ENCODE assay signal across 28 mouse cellular contexts in the genomic region with DNA sequence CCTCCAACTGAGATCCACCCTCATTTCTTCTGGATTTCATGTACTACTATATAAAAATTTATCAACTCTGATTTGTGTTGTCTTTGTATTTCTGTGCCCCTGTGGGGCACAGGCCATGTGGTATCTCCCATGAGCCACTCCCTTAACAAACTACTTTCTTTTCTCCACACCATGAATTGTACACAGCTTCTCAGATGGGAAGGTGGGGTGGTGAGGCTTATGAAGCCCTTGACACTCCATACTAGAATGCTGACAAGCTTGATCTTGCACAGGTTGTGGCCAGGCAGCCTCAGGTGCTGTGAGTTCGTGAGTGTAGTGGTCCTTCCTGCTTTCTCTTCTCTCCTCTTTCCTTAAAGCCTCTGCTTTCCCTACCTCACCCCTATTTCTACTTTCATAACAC. TPM values are rescaled to one million over a fixed set of nuclear protein-coding genes. Genes with fewer than 3 reads are reported as not detected.
DNase-seq lines count a peak whose midpoint lies in the region; ATAC-seq lines count a peak whose summit lies in the region.
"Had no signal": no experiment of that assay in that cellular context is flagged by ENCODE, and none has a peak within 500 bp of the region (broad histone marks: within the 10 kb centered on the region; RNA-seq: fewer than 3 reads in every experiment).

No protein-coding gene starts in this region.

- 29% methylated on average over 1 of the region's 1 CpGs for WGBS in intestine, embryonic 15.5 days
- WGBS in intestine, embryonic 16.5 days = 55% methylated on average over 1 of the region's 1 CpGs
- WGBS in kidney, embryonic 16.5 days = 79% methylated on average over 1 of the region's 1 CpGs
- WGBS in stomach, embryonic 15.5 days = 41% methylated on average over 1 of the region's 1 CpGs

- H3K36me3 ChIP-seq in intestine, embryonic 15.5 days = no peaks in the 10 kb centered on the region
- no peaks in the 10 kb centered on the region for H3K36me3 ChIP-seq in intestine, embryonic 16.5 days (ENCODE audit: control insufficient read depth, insufficient read depth, low read length)
- no peaks in the 10 kb centered on the region for H3K36me3 ChIP-seq in kidney, embryonic 16.5 days (ENCODE audit: insufficient read depth, low read length)
- no peaks in the 10 kb centered on the region for H3K36me3 ChIP-seq in stomach, embryonic 15.5 days
- H3K36me3 ChIP-seq: embryonic facial prominence, embryonic 10.5 days; embryonic facial prominence, embryonic 13.5 days; forebrain, embryonic 12.5 days; forebrain, embryonic 15.5 days; G1E; heart, embryonic 10.5 days; hindbrain, embryonic 12.5 days; hindbrain, embryonic 15.5 days had no signal

- no peak overlapping the region for H3K4me2 ChIP-seq in intestine, embryonic 15.5 days (replicated peaks)
- H3K4me2 ChIP-seq in intestine, embryonic 16.5 days (ENCODE audit: low read depth, low read length) = no peak overlapping the region
- H3K4me2 ChIP-seq in kidney, embryonic 16.5 days (replicated peaks; ENCODE audit: low read depth, low read length) = no peak overlapping the region
- H3K4me2 ChIP-seq in stomach, embryonic 15.5 days = no peak overlapping the region
- H3K4me2 ChIP-seq: embryonic facial prominence, embryonic 13.5 days; forebrain, embryonic 12.5 days; forebrain, embryonic 15.5 days; hindbrain, embryonic 12.5 days; hindbrain, embryonic 15.5 days had no signal

- no peak for DNase-seq in kidney, postnatal 36 days
- DNase-seq in adrenal gland, adult 18-20 months (ENCODE audit: low spot score in 2 of 2) = no peak
- DNase-seq in embryo, embryonic 10 days (ENCODE audit: low spot score) = no peak
- DNase-seq: adrenal gland, adult 2 months; adrenal gland, postnatal 14 days; B cell, adult 2 months; cerebellum, adult 11 months; cerebellum, adult 2 months; cerebellum, adult 9-11 months; cerebellum, postnatal 25 days; embryo, embryonic 11 days; gastrocnemius, postnatal 25 days; heart, adult 18-20 months had no signal

- H3K27ac ChIP-seq in intestine, embryonic 15.5 days = no peak overlapping the region
- no peak overlapping the region for H3K27ac ChIP-seq in intestine, embryonic 16.5 days (ENCODE audit: low read length)
- peak overlapping the region; percentile 25; the same call in 1 of the 2 replicates for H3K27ac ChIP-seq in kidney, embryonic 16.5 days (ENCODE audit: low read length)
- H3K27ac ChIP-seq in stomach, embryonic 15.5 days = peak overlapping the region; percentile 35; the same call in 1 of the 2 replicates
- H3K27ac ChIP-seq: embryonic facial prominence, embryonic 10.5 days; embryonic facial prominence, embryonic 13.5 days; forebrain, embryonic 12.5 days; forebrain, embryonic 15.5 days; heart, embryonic 10.5 days; hindbrain, embryonic 12.5 days; hindbrain, embryonic 15.5 days had no signal

- no peak overlapping the region for H3K9ac ChIP-seq in intestine, embryonic 15.5 days
- no peak overlapping the region for H3K9ac ChIP-seq in intestine, embryonic 16.5 days (ENCODE audit: low read depth, low read length)
- no peak overlapping the region for H3K9ac ChIP-seq in kidney, embryonic 16.5 days (replicated peaks; ENCODE audit: low read length)
- H3K9ac ChIP-seq in stomach, embryonic 15.5 days = no peak overlapping the region
- H3K9ac ChIP-seq: embryonic facial prominence, embryonic 13.5 days; forebrain, embryonic 12.5 days; forebrain, embryonic 15.5 days; hindbrain, embryonic 12.5 days; hindbrain, embryonic 15.5 days had no signal

- H3K4me3 ChIP-seq in intestine, embryonic 15.5 days (replicated peaks) = no peak overlapping the region
- no peak overlapping the region for H3K4me3 ChIP-seq in intestine, embryonic 16.5 days (ENCODE audit: low read length)
- H3K4me3 ChIP-seq in kidney, embryonic 16.5 days (ENCODE audit: low read length) = no peak overlapping the region
- H3K4me3 ChIP-seq in stomach, embryonic 15.5 days (replicated peaks) = no peak overlapping the region
- H3K4me3 ChIP-seq: embryonic facial prominence, embryonic 10.5 days; embryonic facial prominence, embryonic 13.5 days; erythroblast, embryonic 14.5 days; forebrain, embryonic 12.5 days; forebrain, embryonic 15.5 days; heart, embryonic 10.5 days; hindbrain, embryonic 12.5 days; hindbrain, embryonic 15.5 days had no signal

- H3K27me3 ChIP-seq in intestine, embryonic 15.5 days (replicated peaks) = no peaks in the 10 kb centered on the region
- no peaks in the 10 kb centered on the region for H3K27me3 ChIP-seq in intestine, embryonic 16.5 days (replicated peaks; ENCODE audit: control insufficient read depth, insufficient read depth, low read length)
- no peaks in the 10 kb centered on the region for H3K27me3 ChIP-seq in kidney, embryonic 16.5 days (ENCODE audit: insufficient read depth, low read length)
- no peaks in the 10 kb centered on the region for H3K27me3 ChIP-seq in stomach, embryonic 15.5 days (replicated peaks)
- H3K27me3 ChIP-seq: CH12.LX; embryonic facial prominence, embryonic 13.5 days; forebrain, embryonic 12.5 days; forebrain, embryonic 15.5 days; hindbrain, embryonic 12.5 days; hindbrain, embryonic 15.5 days; Patski had no signal

- no peaks in the 10 kb centered on the region for H3K4me1 ChIP-seq in intestine, embryonic 15.5 days (replicated peaks)
- no peaks in the 10 kb centered on the region for H3K4me1 ChIP-seq in intestine, embryonic 16.5 days (ENCODE audit: control insufficient read depth, insufficient read depth, low read length)
- H3K4me1 ChIP-seq in kidney, embryonic 16.5 days (ENCODE audit: insufficient read depth, low read length) = peaks cover 13% of the 10 kb centered on the region; the same call in 1 of the 2 replicates
- H3K4me1 ChIP-seq in stomach, embryonic 15.5 days = no peaks in the 10 kb centered on the region
- H3K4me1 ChIP-seq: embryonic facial prominence, embryonic 10.5 days; embryonic facial prominence, embryonic 13.5 days; forebrain, embryonic 12.5 days; forebrain, embryonic 15.5 days; heart, embryonic 10.5 days; hindbrain, embryonic 12.5 days; hindbrain, embryonic 15.5 days had no signal

- ATAC-seq in intestine, embryonic 15.5 days = peak; percentile 51; the same call in 1 of the 2 replicates
- no peak for ATAC-seq in intestine, embryonic 16.5 days
- ATAC-seq in kidney, embryonic 16.5 days (ENCODE audit: low FRiP score, low TSS enrichment) = no peak
- ATAC-seq in stomach, embryonic 15.5 days (ENCODE audit: insufficient read depth, low FRiP score, low read depth) = peak; percentile 56; the same call in 1 of the 2 replicates
- ATAC-seq: forebrain, embryonic 15.5 days; Patski had no signal

- H3K9me3 ChIP-seq in intestine, embryonic 15.5 days = no peaks in the 10 kb centered on the region
- H3K9me3 ChIP-seq in intestine, embryonic 16.5 days (ENCODE audit: control insufficient read depth, low read length) = no peaks in the 10 kb centered on the region
- no peaks in the 10 kb centered on the region for H3K9me3 ChIP-seq in kidney, embryonic 16.5 days (ENCODE audit: low read length)
- H3K9me3 ChIP-seq in stomach, embryonic 15.5 days = no peaks in the 10 kb centered on the region
- H3K9me3 ChIP-seq: embryonic facial prominence, embryonic 10.5 days; embryonic facial prominence, embryonic 13.5 days; forebrain, embryonic 12.5 days; forebrain, embryonic 15.5 days; G1E; heart, embryonic 10.5 days; hindbrain, embryonic 12.5 days; hindbrain, embryonic 15.5 days had no signal

RNA-seq across cellular contexts. Expression of gene Fam107b, which starts 6.9 kb away (rescaled TPM):
- 41.0 and 44.7 TPM in 2 replicates for polyA plus RNA-seq in intestine, embryonic 15.5 days (2015; fragmentation: Nextera tagmentation; extraction: Ambion mirVana)
- polyA plus RNA-seq in intestine, embryonic 16.5 days (2015; fragmentation: Nextera tagmentation; extraction: Ambion mirVana) = 36.8 and 39.5 TPM in 2 replicates
- polyA plus RNA-seq in kidney, embryonic 16.5 days (2015; fragmentation: Nextera tagmentation; extraction: Ambion mirVana) = 67.2 and 76.1 TPM in 2 replicates
- polyA plus RNA-seq in stomach, embryonic 15.5 days (2015; fragmentation: Nextera tagmentation; extraction: Ambion mirVana) = 36.4 and 38.3 TPM in 2 replicates
- total RNA-seq in adrenal gland, adult 18-20 months (2021) = 10 to 100 TPM; 11.2 to 19.0 TPM

Comparison
In these comparisons a context has a peak if more than half of its experiments do, and no peak if none do; other contexts are left out.
1. ATAC-seq: peak in intestine, embryonic 15.5 days (single experiment) and stomach, embryonic 15.5 days (single experiment); none in intestine, embryonic 16.5 days (single experiment) and kidney, embryonic 16.5 days (single experiment).
2. H3K27ac ChIP-seq: peak in kidney, embryonic 16.5 days (single experiment) and stomach, embryonic 15.5 days (single experiment); none in intestine, embryonic 15.5 days (single experiment) and intestine, embryonic 16.5 days (single experiment).